8 mouse cellular contexts compared by ENCODE assay signal in genomic region chr8:70866001-70866520, GRCm38 (mm10). TPM values are rescaled to one million over a fixed set of nuclear protein-coding genes. Genes with fewer than 3 reads are reported as not detected.
DNase-seq lines count a peak whose midpoint lies in the region; ATAC-seq and TF ChIP-seq lines count a peak whose summit lies in the region.

No protein-coding gene starts in this region.

- H3K36me3 ChIP-seq in neural tube, embryonic 11.5 days (ENCODE audit: control insufficient read depth, insufficient read depth, low read length) = peaks cover 5% of the 10 kb centered on the region; the same call in 1 of the 2 replicates
- no peaks in the 10 kb centered on the region; the same call in 1 of the 2 replicates for H3K36me3 ChIP-seq in limb, embryonic 14.5 days (ENCODE audit: control insufficient read depth, insufficient read depth, low read length)
- H3K36me3 ChIP-seq in small intestine, adult 2 months (ENCODE audit: control insufficient read depth, insufficient read depth, low read length) = peaks cover 6% of the 10 kb centered on the region

- H3K9ac ChIP-seq in neural tube, embryonic 11.5 days (ENCODE audit: low read length) = peak overlapping the region; percentile 58
- peak overlapping the region; percentile 40 for H3K9ac ChIP-seq in limb, embryonic 14.5 days (ENCODE audit: low read depth, low read length, severe bottlenecking)

- 8% methylated on average over 12 of the region's 12 CpGs for WGBS in neural tube, embryonic 11.5 days
- 12% methylated on average over 12 of the region's 12 CpGs for WGBS in limb, embryonic 14.5 days
- WGBS in small intestine, adult 2 months = 3% methylated on average over 12 of the region's 12 CpGs

- no peaks in the 10 kb centered on the region for H3K9me3 ChIP-seq in neural tube, embryonic 11.5 days (ENCODE audit: control insufficient read depth, low read length)
- no peaks in the 10 kb centered on the region for H3K9me3 ChIP-seq in limb, embryonic 14.5 days (ENCODE audit: control insufficient read depth, low read length)

- peak overlapping the region; percentile 87 for H3K27ac ChIP-seq in neural tube, embryonic 11.5 days (ENCODE audit: low read depth, low read length)
- H3K27ac ChIP-seq in limb, embryonic 14.5 days (replicated peaks; ENCODE audit: low read depth, low read length) = peak overlapping the region; percentile 82
- H3K27ac ChIP-seq in small intestine, adult 2 months (ENCODE audit: insufficient read depth, low read depth, low read length) = peak overlapping the region; percentile 26

- H3K4me3 ChIP-seq in neural tube, embryonic 11.5 days (ENCODE audit: low read depth, low read length) = peak overlapping the region; percentile 56
- peak overlapping the region; percentile 49 for H3K4me3 ChIP-seq in limb, embryonic 14.5 days (replicated peaks; ENCODE audit: low read length)
- peak overlapping the region; percentile 66 for H3K4me3 ChIP-seq in small intestine, adult 2 months (ENCODE audit: low read depth, low read length)

- ATAC-seq in cerebellum, adult (ENCODE audit: insufficient number of reproducible peaks, low FRiP score, low TSS enrichment) = 0 out of 2 replicates have a peak, but pooled peaks have one; percentile 3
- ATAC-seq in neural tube, embryonic 11.5 days (ENCODE audit: insufficient read depth, low FRiP score, low TSS enrichment) = peak; percentile 5
- ATAC-seq in limb, embryonic 14.5 days (ENCODE audit: low FRiP score, low read depth) = peak; percentile 5

- no peak for DNase-seq in cerebellum, adult 9-10 months
- no peak for DNase-seq in neural tube, embryonic 11.5 days (ENCODE audit: low spot score)
- DNase-seq in neural tube, embryonic 10.5 days (ENCODE audit: extremely low spot score, low spot score) = no peak
- DNase-seq in limb, embryonic 14.5 days (ENCODE audit: low spot score) = no peak
- no peak for DNase-seq in natural killer cell, adult 2 months (ENCODE audit: low spot score in 2 of 2)
- no peak for DNase-seq in retina, embryonic 14.5 days (ENCODE audit: low spot score)

- H3K27me3 ChIP-seq in neural tube, embryonic 11.5 days (ENCODE audit: control insufficient read depth, insufficient read depth, low read length) = peaks cover 17% of the 10 kb centered on the region
- H3K27me3 ChIP-seq in limb, embryonic 14.5 days (ENCODE audit: control insufficient read depth, insufficient read depth, low read length) = peaks cover 18% of the 10 kb centered on the region
- peaks cover 34% of the 10 kb centered on the region for H3K27me3 ChIP-seq in small intestine, adult 2 months (ENCODE audit: control insufficient read depth, insufficient read depth, low read length)

- H3K4me1 ChIP-seq in neural tube, embryonic 11.5 days (ENCODE audit: control insufficient read depth, insufficient read depth, low read length) = peaks cover 40% of the 10 kb centered on the region
- peaks cover 29% of the 10 kb centered on the region for H3K4me1 ChIP-seq in limb, embryonic 14.5 days (ENCODE audit: control insufficient read depth, insufficient read depth, low read length)
- H3K4me1 ChIP-seq in small intestine, adult 2 months (ENCODE audit: control insufficient read depth, insufficient read depth, insufficient read length, low read length) = peaks cover 28% of the 10 kb centered on the region

- H3K4me2 ChIP-seq in neural tube, embryonic 11.5 days (ENCODE audit: low read depth) = peak overlapping the region; percentile 96
- peak overlapping the region; percentile 86 for H3K4me2 ChIP-seq in limb, embryonic 14.5 days (replicated peaks; ENCODE audit: low read depth, low read length, severe bottlenecking)

- no peak for TF ChIP-seq CTCF in small intestine, adult 2 months (IDR thresholded peaks at IDR 0.05; ENCODE audit: extremely low read depth, insufficient read length, insufficient replicate concordance, low read depth, low read length)

- no peak for TF ChIP-seq POLR2A in limb, embryonic 14.5 days (IDR thresholded peaks at IDR 0.05; ENCODE audit: borderline replicate concordance, extremely low read depth, insufficient read depth, insufficient read length)
- no peak for TF ChIP-seq POLR2A in small intestine, adult 2 months (IDR thresholded peaks at IDR 0.05; ENCODE audit: low read depth, low read length)

RNA-seq across cellular contexts. Expression of gene Kcnn1, which starts 3.0 kb away (rescaled TPM):
- polyA plus RNA-seq in neural tube, embryonic 11.5 days (2014; fragmentation: Nextera tagmentation; extraction: Ambion mirVana) = 14.0 and 14.1 TPM in 2 replicates
- polyA plus RNA-seq in limb, embryonic 14.5 days (2012; rRNA removed) = 9.1 and 11.2 TPM in 2 replicates
- 2.5 and 3.0 TPM in 2 replicates for polyA plus RNA-seq in limb, embryonic 14.5 days (2014; fragmentation: Nextera tagmentation; extraction: Ambion mirVana)
- polyA plus RNA-seq in small intestine, adult 2 months (2012; rRNA removed) = 0.90 and 2.9 TPM in 2 replicates

RNA-seq across cellular contexts. Expression of gene Ccdc124, which starts 7.7 kb away (rescaled TPM):
- 152 and 155 TPM in 2 replicates for polyA plus RNA-seq in neural tube, embryonic 11.5 days (2014; fragmentation: Nextera tagmentation; extraction: Ambion mirVana)
- 49.2 and 58.9 TPM in 2 replicates for polyA plus RNA-seq in limb, embryonic 14.5 days (2012; rRNA removed)
- polyA plus RNA-seq in limb, embryonic 14.5 days (2014; fragmentation: Nextera tagmentation; extraction: Ambion mirVana) = 96.2 and 97.2 TPM in 2 replicates
- polyA plus RNA-seq in small intestine, adult 2 months (2012; rRNA removed) = 35.9 and 64.7 TPM in 2 replicates

RNA-seq across cellular contexts. Expression of gene Slc5a5, which starts 26.5 kb away (rescaled TPM):
- polyA plus RNA-seq in neural tube, embryonic 11.5 days (2014; fragmentation: Nextera tagmentation; extraction: Ambion mirVana) = 0.87 and 1.1 TPM in 2 replicates
- 1.4 and 1.9 TPM in 2 replicates for polyA plus RNA-seq in limb, embryonic 14.5 days (2012; rRNA removed)
- 0.19 and 0.83 TPM in 2 replicates for polyA plus RNA-seq in limb, embryonic 14.5 days (2014; fragmentation: Nextera tagmentation; extraction: Ambion mirVana)
- 0.41 and 24.2 TPM in 2 replicates for polyA plus RNA-seq in small intestine, adult 2 months (2012; rRNA removed)

RNA-seq across cellular contexts. Expression of gene Arrdc2, which starts 26.5 kb away (rescaled TPM):
- 8.8 and 10.2 TPM in 2 replicates for polyA plus RNA-seq in neural tube, embryonic 11.5 days (2014; fragmentation: Nextera tagmentation; extraction: Ambion mirVana)
- polyA plus RNA-seq in limb, embryonic 14.5 days (2012; rRNA removed) = 21.5 and 36.9 TPM in 2 replicates
- 6.1 and 8.6 TPM in 2 replicates for polyA plus RNA-seq in limb, embryonic 14.5 days (2014; fragmentation: Nextera tagmentation; extraction: Ambion mirVana)
- polyA plus RNA-seq in small intestine, adult 2 months (2012; rRNA removed) = 26.1 and 49.9 TPM in 2 replicates

RNA-seq across cellular contexts. Expression of gene Rpl18a, which starts 31.2 kb away (rescaled TPM):
- 3,152 and 3,217 TPM in 2 replicates for polyA plus RNA-seq in neural tube, embryonic 11.5 days (2014; fragmentation: Nextera tagmentation; extraction: Ambion mirVana)
- polyA plus RNA-seq in limb, embryonic 14.5 days (2012; rRNA removed) = 5,343 and 6,042 TPM in 2 replicates
- polyA plus RNA-seq in limb, embryonic 14.5 days (2014; fragmentation: Nextera tagmentation; extraction: Ambion mirVana) = 5,732 and 5,809 TPM in 2 replicates
- polyA plus RNA-seq in small intestine, adult 2 months (2012; rRNA removed) = 2,725 and 5,728 TPM in 2 replicates

Comparison
In these comparisons a context has a peak if more than half of its experiments do, and no peak if none do; other contexts are left out.
1. H3K27ac ChIP-seq: peak in every context shown above with its lines; median percentile 87 in neural tube, embryonic 11.5 days; 82 in limb, embryonic 14.5 days; 26 in small intestine, adult 2 months.